Mouse (Mus musculus): ENCODE measurements at regions not wholly inside any gene's neighbourhood (a gene's known extent, or its start where the extent isn't known, plus 50 kb on each side); places are given as distances from the start of the nearest gene placed in this dataset.

DNA sequence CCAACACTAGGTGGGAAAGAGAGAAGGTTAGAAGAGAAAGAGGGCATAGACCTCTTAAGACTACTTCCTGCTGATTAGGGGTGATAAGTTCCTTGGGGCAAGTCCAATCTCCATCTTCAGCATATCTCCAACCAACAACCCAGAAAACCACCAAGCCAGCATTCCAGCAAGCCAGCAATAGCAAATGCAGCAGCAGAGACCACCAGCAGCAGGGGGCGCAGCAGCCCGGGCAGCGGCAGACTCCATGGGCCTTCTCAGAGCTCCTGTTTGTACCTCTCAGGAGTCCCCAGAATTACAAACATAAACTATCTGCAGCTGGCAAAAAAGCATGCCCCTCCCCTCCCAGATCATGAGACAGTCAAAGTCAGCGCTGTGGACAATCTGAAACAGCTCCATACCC lies 222.0 kb upstream of the Ttc29 start:
- TF ChIP-seq CTCF (IDR thresholded peaks at IDR 0.05; ENCODE audit: insufficient read depth, low read length), result no peak
- TF ChIP-seq POLR2A (IDR thresholded peaks at IDR 0.05; ENCODE audit: borderline replicate concordance, extremely low read depth, low read depth, low read length), result no peak

Data from lung, adult 2 months (tissue).